Mouse (Mus musculus): ENCODE results near the gene Clec14a. TPM values are rescaled to one million over a fixed set of nuclear protein-coding genes. Genes with fewer than 3 reads are reported as not detected.

Gene Clec14a
- 6.0 and 7.1 TPM in 2 replicates for polyA plus RNA-seq (2012; rRNA removed)

DNA sequence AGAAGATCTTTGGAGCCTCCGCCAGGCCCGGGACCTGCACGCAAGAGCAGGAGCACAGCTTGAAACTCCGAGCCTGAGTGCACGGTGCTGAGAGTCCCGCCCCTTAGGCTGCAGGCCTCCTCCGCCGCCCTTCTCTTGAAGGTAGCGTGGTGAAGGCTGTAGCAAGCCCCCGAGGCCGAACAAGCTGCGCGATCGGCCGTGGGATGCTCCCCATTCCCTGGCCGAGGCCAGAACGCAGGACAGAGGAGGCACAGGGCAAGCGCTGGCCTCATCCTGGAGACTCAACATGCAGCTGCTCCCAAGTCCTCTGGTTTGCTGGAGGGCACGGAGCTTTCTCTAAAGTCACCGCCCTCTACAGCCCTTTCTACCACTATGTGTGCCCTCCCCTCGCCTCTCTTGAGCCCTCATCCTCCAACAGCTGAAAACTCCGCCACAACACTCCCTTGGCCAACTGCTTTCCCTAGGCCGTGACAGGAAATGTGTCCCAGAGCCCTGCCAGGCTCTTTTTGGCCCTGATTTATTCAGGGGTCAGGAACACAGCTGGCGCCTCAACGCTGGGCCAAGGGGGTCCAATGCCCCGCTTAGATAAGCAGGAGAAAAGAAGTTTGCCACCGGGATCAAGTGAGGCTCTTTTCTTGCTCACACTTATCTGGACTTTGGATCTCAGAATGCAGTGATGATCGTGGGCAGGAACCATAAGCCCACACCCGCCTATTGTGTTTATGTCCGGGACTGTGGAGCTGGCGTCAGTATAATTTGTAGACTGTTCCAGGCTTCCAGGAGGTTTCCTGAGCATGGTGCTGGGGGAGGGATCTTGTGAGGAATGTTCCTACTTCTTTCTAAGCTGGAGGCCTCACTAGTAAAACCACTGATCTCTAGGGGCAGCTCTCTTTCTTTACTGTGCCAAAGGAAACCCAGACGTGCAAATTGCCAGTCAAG is at the start of gene Clec14a:
Clec14a (minus strand) TSS at position 728 of the 939 bp plus-strand sequence.

Other genes starting within 250 kb of the Clec14a start
- 0.01 TPM in 1 of 2 replicates, not detected in the other for gene Sstr1, start 57.5 kb downstream of the Clec14a start, polyA plus RNA-seq (2012; rRNA removed)

All from liver, embryonic 18 days (tissue).